Mouse (Mus musculus): ENCODE measurements around the gene Ppfibp1.

GRCm38 (mm10) chr6:147052440-147052839 lies 164.2 kb downstream of the Ppfibp1 start:
- TF ChIP-seq CTCF (IDR thresholded peaks at IDR 0.05) (no peak), EP300 (IDR thresholded peaks at IDR 0.05; ENCODE audit: insufficient read depth, low read depth, low read length) (no peak), POLR2A (IDR thresholded peaks at IDR 0.05; ENCODE audit: insufficient read depth, low read depth, low read length) (no peak)

Measured in heart, adult 2 months (tissue).